Mouse (Mus musculus): ENCODE data around the gene Atxn1.

The Atxn1 gene

GRCm38 (mm10) chr13:45924555-45924954 lies 40.3 kb downstream of the Atxn1 start:
- DNase-seq = no peak

DNA sequence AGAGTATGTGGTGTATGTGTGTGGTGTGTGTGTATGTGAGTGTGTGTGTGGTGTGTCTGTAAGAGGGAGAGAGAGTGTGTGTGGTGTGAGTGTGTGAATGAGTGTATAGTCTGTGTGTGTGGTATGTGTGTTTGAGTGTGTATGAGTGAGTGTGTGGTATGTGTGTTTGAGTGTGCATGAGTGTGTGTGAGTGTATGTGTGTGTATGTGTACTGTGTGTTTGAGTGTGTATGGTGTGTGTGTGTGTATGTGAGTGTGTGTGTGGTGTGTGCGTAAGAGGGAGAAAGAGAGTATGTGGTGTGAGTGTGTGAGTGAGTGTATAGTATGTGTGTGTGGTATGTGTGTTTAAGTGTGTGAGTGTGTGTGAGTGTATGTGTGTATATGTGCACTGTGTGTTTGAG lies 41.7 kb downstream of the Atxn1 start:
- no peak for DNase-seq

DNA sequence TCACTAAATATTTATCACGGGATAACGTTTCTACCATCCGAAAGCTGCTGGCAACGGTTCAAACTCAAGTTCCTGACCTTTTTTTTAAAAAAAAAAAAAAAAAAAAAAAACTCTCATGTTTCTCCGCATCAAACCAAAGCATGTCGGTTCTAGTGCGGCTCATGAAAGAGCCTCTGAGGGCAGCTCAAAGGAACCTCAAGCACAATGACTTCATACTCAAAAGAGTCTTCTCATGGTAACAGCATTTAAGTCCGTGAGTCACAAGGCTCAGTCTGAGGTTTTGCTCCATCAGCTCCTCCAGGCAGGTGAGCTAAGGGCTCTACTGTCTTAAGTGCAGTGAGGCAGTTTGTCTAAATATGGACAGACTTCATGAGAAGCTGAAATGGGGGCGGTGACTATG lies 42.3 kb downstream of the Atxn1 start:
- DNase-seq = no peak

DNA sequence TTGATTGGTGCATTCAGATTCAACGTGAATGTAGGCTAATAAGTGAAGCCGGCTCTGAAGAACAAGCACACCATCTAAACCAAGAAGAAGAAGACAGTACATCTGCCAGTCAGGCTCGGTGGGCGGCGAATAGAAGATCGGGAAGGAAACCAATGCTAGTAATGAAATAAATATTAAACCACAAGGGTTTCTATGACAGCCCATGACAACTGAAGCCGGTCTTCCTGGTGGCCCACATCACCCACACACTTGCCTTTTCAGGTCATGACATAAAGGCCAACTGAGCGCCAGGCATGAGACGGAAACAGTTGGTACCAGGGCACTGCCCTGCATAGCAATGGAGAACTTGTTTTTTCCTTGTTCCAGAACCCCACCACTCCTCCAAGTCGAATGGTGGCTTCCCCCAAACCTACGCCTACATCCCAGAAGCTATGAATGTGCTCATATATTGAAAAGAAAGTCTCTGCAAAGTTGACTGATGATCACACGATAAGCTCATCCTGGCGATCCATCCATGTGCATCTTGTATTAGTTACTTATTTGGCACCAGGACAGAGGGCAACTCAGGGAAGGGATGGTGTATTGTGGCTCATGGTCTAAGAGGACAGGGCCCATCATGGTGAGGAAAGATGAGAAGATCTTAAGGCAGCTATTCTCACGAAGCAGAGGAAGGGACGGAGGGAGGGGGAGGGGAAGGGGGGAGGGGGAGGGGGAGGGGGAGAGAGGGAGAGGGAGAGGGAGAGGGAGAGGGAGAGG lies 45.7 kb downstream of the Atxn1 start:
- DNase-seq = no peak

DNA sequence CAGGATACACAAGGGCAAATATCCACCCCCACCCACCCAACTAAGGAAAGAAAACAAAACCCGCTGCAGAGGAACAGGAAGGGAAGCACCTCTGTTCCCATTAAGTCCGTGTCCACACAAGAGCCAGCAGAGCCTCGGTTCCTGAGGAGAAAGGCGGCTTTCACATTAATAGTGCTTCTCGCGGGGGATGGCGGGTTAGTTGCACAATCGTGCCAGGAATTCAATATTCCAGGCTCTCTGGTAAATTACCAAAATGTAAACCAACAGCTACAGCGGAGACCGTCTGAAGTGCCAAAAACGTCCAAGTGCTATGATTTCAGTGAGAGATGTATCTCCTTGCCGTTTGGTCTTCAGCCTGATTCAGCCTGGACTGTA lies 46.8 kb downstream of the Atxn1 start:
- DNase-seq = no peak

- DNase-seq = no peak
Measured at GRCm38 (mm10) chr13:45917058-45918005, 47.5 kb downstream of the Atxn1 start.

GRCm38 (mm10) chr13:45915921-45916320 lies 48.9 kb downstream of the Atxn1 start:
- no peak for DNase-seq

DNA sequence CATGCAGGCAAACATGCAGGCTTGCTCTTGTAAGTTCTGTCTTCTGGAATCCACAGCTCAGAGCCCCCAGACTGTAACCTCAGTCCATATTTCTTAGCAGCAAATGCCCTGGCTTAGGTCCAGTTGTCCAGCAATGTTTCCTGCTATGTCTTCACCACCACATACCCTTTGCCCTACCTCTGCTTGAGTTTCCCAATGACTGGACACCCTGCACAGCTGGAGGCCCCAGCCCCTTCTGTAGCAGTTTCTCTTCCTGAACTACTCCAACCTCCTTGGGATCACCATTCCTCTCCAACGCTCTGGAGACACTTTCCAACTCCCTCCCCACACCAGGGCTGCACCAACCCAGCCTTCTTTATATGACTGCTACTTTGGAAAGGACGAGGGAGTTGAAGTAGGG lies 49.8 kb downstream of the Atxn1 start:
- DNase-seq = no peak

- no peak for DNase-seq
Measured at GRCm38 (mm10) chr13:45914117-45914516, 50.7 kb downstream of the Atxn1 start.

- no peak for DNase-seq
Measured at GRCm38 (mm10) chr13:45911848-45912247, 53.0 kb downstream of the Atxn1 start.

GRCm38 (mm10) chr13:45911069-45911468 lies 53.7 kb downstream of the Atxn1 start:
- no peak for DNase-seq

GRCm38 (mm10) chr13:45910348-45910747 lies 54.5 kb downstream of the Atxn1 start:
- no peak for DNase-seq

DNA sequence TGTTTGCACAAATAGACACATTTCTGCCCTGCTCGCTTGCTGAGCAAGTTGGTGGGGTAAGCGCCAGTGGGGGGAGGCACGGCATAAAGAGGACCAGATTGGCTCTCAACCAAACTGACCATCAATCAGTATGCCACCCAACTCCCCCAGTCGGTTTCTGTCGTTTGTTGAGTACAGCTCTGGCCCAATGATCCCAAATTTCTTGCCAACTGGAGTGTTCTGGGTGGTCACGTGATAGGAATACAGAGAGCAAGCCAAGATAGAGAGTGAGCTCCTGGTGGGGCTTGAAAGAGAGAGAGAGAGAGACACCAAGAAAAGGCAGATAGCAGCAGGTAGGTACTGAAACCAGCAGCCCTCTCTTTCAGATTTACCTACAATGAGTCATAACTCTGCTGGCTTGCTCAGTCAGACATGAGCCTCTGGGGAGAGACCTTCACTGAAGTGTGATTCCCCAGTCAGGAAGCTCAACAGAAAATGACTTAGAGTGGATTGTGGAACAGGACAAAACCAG lies 57.6 kb downstream of the Atxn1 start:
- no peak for DNase-seq

GRCm38 (mm10) chr13:45906438-45907166 lies 58.2 kb downstream of the Atxn1 start:
- no peak for DNase-seq

- no peak for DNase-seq
Measured at GRCm38 (mm10) chr13:45904955-45905354, 59.9 kb downstream of the Atxn1 start.

GRCm38 (mm10) chr13:45904456-45904855 lies 60.4 kb downstream of the Atxn1 start:
- no peak for DNase-seq

GRCm38 (mm10) chr13:45903519-45904274 lies 61.1 kb downstream of the Atxn1 start:
- DNase-seq = no peak

DNA sequence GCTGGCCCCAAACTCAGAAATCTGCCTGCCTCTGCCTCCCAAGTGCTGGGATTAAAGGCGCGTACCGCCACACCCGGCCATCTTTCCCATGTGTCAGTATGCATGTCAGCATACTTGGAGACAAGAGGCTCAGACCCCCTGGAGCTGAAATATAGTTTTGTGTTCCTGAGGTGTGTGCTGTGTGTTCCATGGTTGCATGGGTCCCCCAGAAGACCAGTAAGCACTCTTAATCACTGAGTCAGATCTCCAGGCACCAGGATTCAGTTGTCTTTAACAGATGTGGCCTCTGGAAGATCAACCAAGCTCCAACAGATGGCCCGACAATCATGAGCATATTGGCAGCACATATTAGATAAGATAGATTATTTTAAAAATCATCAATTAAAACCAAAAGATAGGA lies 62.4 kb downstream of the Atxn1 start:
- DNase-seq = no peak

GRCm38 (mm10) chr13:45900776-45901175 lies 64.0 kb downstream of the Atxn1 start:
- no peak for DNase-seq

DNA sequence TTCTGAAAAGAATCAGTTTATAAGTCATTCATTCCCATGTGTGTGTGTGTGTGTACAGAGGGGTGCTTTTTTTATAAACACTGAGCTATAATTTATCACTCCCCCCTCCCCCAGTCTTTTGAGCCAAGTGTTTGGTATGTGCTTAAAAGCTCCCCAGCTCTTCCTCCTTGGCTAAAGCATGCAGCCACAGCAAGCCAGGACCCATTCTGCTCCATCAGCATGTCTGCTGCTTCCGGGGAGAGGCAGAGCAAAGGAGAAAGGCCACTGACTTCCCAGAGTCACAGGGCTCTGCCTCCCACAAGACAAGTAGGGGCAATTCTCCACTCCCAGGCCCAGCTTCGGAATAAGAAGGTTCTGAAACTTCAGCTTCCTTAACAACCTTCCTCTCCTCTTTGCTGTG lies 67.2 kb downstream of the Atxn1 start:
- no peak for DNase-seq

DNA sequence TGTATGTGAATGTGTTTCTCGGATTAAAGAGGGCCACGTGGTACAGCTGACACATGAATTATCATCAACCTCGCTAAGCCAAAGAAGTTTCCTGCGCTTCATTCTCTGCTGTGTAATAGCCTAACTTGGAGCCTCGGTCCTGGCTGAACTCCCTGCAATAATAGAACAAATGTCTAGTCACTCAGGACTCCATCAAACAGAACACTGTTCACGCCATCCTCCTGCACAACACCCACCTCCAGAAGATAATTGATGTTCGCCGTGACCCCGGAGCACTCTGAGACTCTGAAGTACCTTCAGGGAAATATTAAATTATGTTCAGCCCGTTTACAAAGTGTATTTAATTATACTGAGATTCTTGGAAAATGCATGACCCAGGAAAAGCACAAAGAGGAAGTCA lies 70.0 kb downstream of the Atxn1 start:
- DNase-seq = no peak

- DNase-seq = no peak
Measured at GRCm38 (mm10) chr13:45894234-45894633, 70.6 kb downstream of the Atxn1 start.

Measured in right cerebral cortex, postnatal 14 days (tissue).